Comparison of ENCODE assay signal across 9 mouse cellular contexts in the genomic region with DNA sequence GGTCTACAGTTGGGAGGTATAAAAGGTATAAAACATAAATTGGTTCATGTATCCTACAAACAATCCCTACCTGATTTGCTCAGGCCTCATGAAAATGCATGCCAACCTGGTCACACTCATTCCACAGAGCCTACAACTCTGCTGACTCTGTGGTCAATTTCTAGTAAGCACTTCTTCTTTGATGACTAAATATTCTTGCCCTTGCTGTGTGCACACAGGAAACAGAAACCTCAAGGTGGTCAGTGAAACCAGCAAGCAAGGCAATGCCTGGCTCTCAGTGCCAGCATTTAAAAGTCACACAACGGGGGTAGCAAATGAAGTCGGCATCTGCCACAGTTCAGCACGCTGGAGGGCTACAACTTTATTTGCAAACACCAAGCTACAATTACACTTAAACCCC. TPM values are rescaled to one million over a fixed set of nuclear protein-coding genes. Genes with fewer than 3 reads are reported as not detected.
DNase-seq lines count a peak whose midpoint lies in the region; ATAC-seq and TF ChIP-seq lines count a peak whose summit lies in the region.
"Had no signal": no experiment of that assay in that cellular context is flagged by ENCODE, and none has a peak within 500 bp of the region (broad histone marks: within the 10 kb centered on the region; RNA-seq: fewer than 3 reads in every experiment).

No protein-coding gene starts in this region.

- H3K9ac ChIP-seq in neural tube, embryonic 12.5 days, result no peak overlapping the region

- peaks cover 23% of the 10 kb centered on the region for H3K4me1 ChIP-seq in neural tube, embryonic 12.5 days
- peaks cover 32% of the 10 kb centered on the region for H3K4me1 ChIP-seq in midbrain, embryonic 10.5 days

- WGBS in neural tube, embryonic 12.5 days, result 80% methylated on average over 3 of the region's 3 CpGs
- WGBS in midbrain, embryonic 10.5 days, result 89% methylated on average over 3 of the region's 3 CpGs

- H3K4me2 ChIP-seq in neural tube, embryonic 12.5 days (replicated peaks), result peak overlapping the region; percentile 62

- H3K4me3 ChIP-seq in gastrocnemius, adult 2 months, result peak overlapping the region; percentile 22; the same call in 1 of the 2 replicates
- no peak overlapping the region for H3K4me3 ChIP-seq in neural tube, embryonic 12.5 days
- peak overlapping the region; percentile 65; the same call in 1 of the 2 replicates for H3K4me3 ChIP-seq in midbrain, embryonic 10.5 days

- no peaks in the 10 kb centered on the region for H3K9me3 ChIP-seq in neural tube, embryonic 12.5 days
- H3K9me3 ChIP-seq in midbrain, embryonic 10.5 days (replicated peaks), result peaks cover 4% of the 10 kb centered on the region; the same call in 1 of the 2 replicates

- H3K27ac ChIP-seq in gastrocnemius, adult 2 months, result no peak overlapping the region; the same call in 1 of the 2 replicates
- no peak overlapping the region for H3K27ac ChIP-seq in neural tube, embryonic 12.5 days
- no peak overlapping the region for H3K27ac ChIP-seq in midbrain, embryonic 10.5 days (replicated peaks)

- intact Hi-C loops in gastrocnemius, adult 2 months (cut with DNase I), result no loop called here
- intact Hi-C loops in gastrocnemius, postnatal 36 days (cut with DNase I), result no loop called here

- H3K27me3 ChIP-seq in neural tube, embryonic 12.5 days (replicated peaks), result no peaks in the 10 kb centered on the region
- H3K27me3 ChIP-seq in midbrain, embryonic 10.5 days (ENCODE audit: low read depth, poor library complexity, severe bottlenecking), result no peaks in the 10 kb centered on the region

- DNase-seq in gastrocnemius, adult 2 months, result no peak
- no peak for DNase-seq in gastrocnemius, postnatal 36 days
- no peak for DNase-seq in neural tube, embryonic 10.5 days (ENCODE audit: extremely low spot score, low spot score)
- no peak for DNase-seq in midbrain, embryonic 10.5 days (ENCODE audit: low spot score)
- no peak for DNase-seq in spleen, adult 18-20 months
- DNase-seq in cerebellum, adult 11 months, result no peak
- no peak for DNase-seq in kidney, postnatal 10 days
- DNase-seq: adrenal gland, postnatal 10 days had no signal

- no peak for TF ChIP-seq CTCF in gastrocnemius, adult 2 months (IDR thresholded peaks at IDR 0.05)

- peaks cover 10% of the 10 kb centered on the region for H3K36me3 ChIP-seq in neural tube, embryonic 12.5 days
- H3K36me3 ChIP-seq in midbrain, embryonic 10.5 days, result peaks cover 27% of the 10 kb centered on the region

- ATAC-seq in neural tube, embryonic 12.5 days (ENCODE audit: low FRiP score, low read depth), result no peak

RNA-seq across cellular contexts. Expression of a gene that starts 45.2 kb away (rescaled TPM):
- total RNA-seq in gastrocnemius, adult 2 months (2021), result 1 to 10 TPM; 2.1 to 2.7 TPM
- total RNA-seq in gastrocnemius, postnatal 36 days (2021), result 1 to 10 TPM; 2.2 to 4.2 TPM
- 27.4 and 27.8 TPM in 2 replicates for polyA plus RNA-seq in neural tube, embryonic 12.5 days (2016; fragmentation: Nextera tagmentation; extraction: Ambion mirVana)
- polyA plus RNA-seq in midbrain, embryonic 10.5 days (2016; fragmentation: Nextera tagmentation; extraction: Ambion mirVana), result 24.8 and 31.3 TPM in 2 replicates

RNA-seq across cellular contexts. Expression of a gene that starts 56.9 kb away (rescaled TPM):
- 10 to 100 TPM; 15.4 to 18.2 TPM for total RNA-seq in gastrocnemius, adult 2 months (2021)
- 10 to 100 TPM; 15.0 to 15.4 TPM for total RNA-seq in gastrocnemius, postnatal 36 days (2021)
- 14.5 and 14.6 TPM in 2 replicates for polyA plus RNA-seq in neural tube, embryonic 12.5 days (2016; fragmentation: Nextera tagmentation; extraction: Ambion mirVana)
- polyA plus RNA-seq in midbrain, embryonic 10.5 days (2016; fragmentation: Nextera tagmentation; extraction: Ambion mirVana), result 8.5 and 9.4 TPM in 2 replicates
